ENCODE assay signal across 8 mouse cellular contexts in genomic region chr10:95142844-95143435, GRCm38 (mm10).
DNase-seq lines count a peak whose midpoint lies in the region; ATAC-seq and TF ChIP-seq lines count a peak whose summit lies in the region.

No protein-coding gene starts in this region.

- intact Hi-C loops in gastrocnemius, adult 2 months (cut with DNase I), result no loop called here

- no peaks in the 10 kb centered on the region for H3K9me3 ChIP-seq in hindbrain, embryonic 13.5 days

- TF ChIP-seq CTCF in Patski (IDR thresholded peaks at IDR 0.05), result no peak
- no peak for TF ChIP-seq CTCF in gastrocnemius, adult 2 months (IDR thresholded peaks at IDR 0.05)

- peaks cover 55% of the 10 kb centered on the region for H3K4me1 ChIP-seq in hindbrain, embryonic 13.5 days (replicated peaks)

- peak overlapping the region; percentile 87 for H3K27ac ChIP-seq in gastrocnemius, adult 2 months
- peak overlapping the region; percentile 80 for H3K27ac ChIP-seq in hindbrain, embryonic 13.5 days

- no peaks in the 10 kb centered on the region for H3K27me3 ChIP-seq in Patski
- no peaks in the 10 kb centered on the region for H3K27me3 ChIP-seq in hindbrain, embryonic 13.5 days

- WGBS in hindbrain, embryonic 13.5 days, result 28% methylated on average over 11 of the region's 11 CpGs

- no peak overlapping the region for H3K9ac ChIP-seq in hindbrain, embryonic 13.5 days

- H3K4me3 ChIP-seq in gastrocnemius, adult 2 months, result peak overlapping the region; percentile 43
- no peak overlapping the region for H3K4me3 ChIP-seq in hindbrain, embryonic 13.5 days

- peak; percentile 82 for ATAC-seq in Patski
- ATAC-seq in hindbrain, embryonic 13.5 days (ENCODE audit: low FRiP score), result peak; percentile 72
- ATAC-seq in megakaryocyte, adult 5-6 weeks (ENCODE audit: poor library complexity, severe bottlenecking), result no peak

- no peak overlapping the region; the same call in 1 of the 2 replicates for H3K4me2 ChIP-seq in hindbrain, embryonic 13.5 days

- DNase-seq in Patski (ENCODE audit: low read depth, low spot score), result peak; percentile 90
- peak; percentile 86 for DNase-seq in cerebellum, postnatal 14 days
- DNase-seq in gastrocnemius, adult 2 months, result peak; percentile 91
- DNase-seq in layer of hippocampus, postnatal 14 days (ENCODE audit: low spot score in 2 of 2), result peak; percentile 56 to 71
- peak; percentile 91 for DNase-seq in lung, postnatal 10 days
- peak; percentile 43 for DNase-seq in right cerebral cortex, adult 18-20 months

- CTCF ChIA-PET in Patski (lab: Charles Lee), result interaction anchor here (1.4 to 1.8 kb wide), 3 partner anchors 11 to 151 kb away, joined by 4 to 7 read pairs (median 5); no protein-coding TSS in a partner anchor

- POLR2A ChIA-PET in Patski (lab: Charles Lee), result no interaction called here

- in situ Hi-C loops in Patski (cut with MboI; ENCODE audit: low pct_unique_long_range_greater_than_20kb), result no loop called here

- no peaks in the 10 kb centered on the region for H3K36me3 ChIP-seq in hindbrain, embryonic 13.5 days
